Mouse (Mus musculus): ENCODE measurements at regions not wholly inside any gene's neighbourhood (a gene's known extent, or its start where the extent isn't known, plus 50 kb on each side); places are given as distances from the start of the nearest gene placed in this dataset.

DNA sequence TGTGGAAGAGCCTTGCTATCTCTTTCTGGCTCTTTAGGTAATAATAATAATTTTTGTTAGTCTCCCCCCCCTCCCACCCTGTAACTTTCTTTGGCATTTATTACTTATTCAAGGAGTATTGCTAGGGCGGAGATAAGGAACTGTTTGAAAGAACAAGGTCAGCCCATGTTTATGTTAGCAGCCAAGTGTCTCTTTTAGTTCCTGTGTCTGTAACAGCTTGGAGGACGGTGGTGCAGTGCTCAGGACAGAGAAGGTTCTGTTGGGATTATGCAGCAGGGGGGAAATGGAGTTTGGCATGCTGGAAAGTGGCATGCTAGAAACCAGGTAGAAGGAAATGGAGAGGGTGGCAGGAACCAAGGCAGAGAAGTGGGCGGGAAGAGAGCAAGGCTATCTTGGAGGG is 109.6 kb upstream of the Sall1 start:
- no peak for ATAC-seq (ENCODE audit: insufficient number of reproducible peaks, low FRiP score, low TSS enrichment, low read depth)
- H3K27ac ChIP-seq (replicated peaks) = no peak overlapping the region

DNA sequence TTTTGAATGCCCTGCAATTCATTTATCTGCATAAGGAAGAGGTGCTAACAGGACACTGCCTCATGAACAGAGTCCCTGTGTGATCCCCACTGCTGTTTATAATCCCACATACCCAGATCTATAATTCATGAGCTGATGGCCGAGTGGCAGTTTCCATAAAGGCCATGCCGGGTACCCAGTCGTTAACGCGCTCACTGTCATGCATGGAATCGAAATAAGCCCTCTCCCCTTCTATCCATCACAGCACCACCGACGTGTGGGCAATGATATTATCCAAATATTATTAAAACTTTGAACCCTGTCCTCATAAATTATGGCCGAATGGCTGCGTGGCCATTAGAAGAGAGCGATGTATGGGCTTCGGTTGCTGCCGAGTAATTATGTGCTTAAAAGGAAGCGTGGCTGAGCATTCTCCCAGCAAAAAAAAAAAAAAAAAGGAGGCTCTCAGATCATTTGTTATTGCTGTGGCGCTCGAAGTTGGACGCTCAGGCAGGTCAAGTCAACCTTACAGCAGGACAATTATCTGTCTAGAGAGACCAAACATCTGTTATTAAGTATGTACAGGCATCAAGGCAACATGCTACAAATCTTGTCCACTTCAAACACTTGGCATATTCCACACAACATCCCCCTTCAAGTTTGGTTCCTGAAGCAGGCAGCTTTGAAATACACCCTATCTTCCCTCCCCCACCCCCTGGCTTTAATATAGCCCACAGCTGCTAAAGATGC is 109.1 kb upstream of the Sall1 start:
- 61% methylated on average over 17 of the region's 17 CpGs for WGBS
- Histone ChIP-seq H3K4me3 (replicated peaks) (no peak overlapping the region), H3K36me3 (no peaks in the 10 kb centered on the region), H3K4me2 (replicated peaks) (no peak overlapping the region), H3K27ac (replicated peaks) (no peak overlapping the region), H3K9me3 (replicated peaks) (no peaks in the 10 kb centered on the region), H3K9ac (no peak overlapping the region), H3K4me1 (no peaks in the 10 kb centered on the region), H3K27me3 (no peaks in the 10 kb centered on the region)
- ATAC-seq (ENCODE audit: insufficient number of reproducible peaks, low FRiP score, low TSS enrichment, low read depth) = no peak

More for the DNA sequence above, 109.6 kb upstream of the Sall1 start:
- Histone ChIP-seq H3K4me3 (replicated peaks) (no peak overlapping the region), H3K36me3 (no peaks in the 10 kb centered on the region), H3K4me2 (replicated peaks) (no peak overlapping the region), H3K9ac (no peak overlapping the region), H3K9me3 (replicated peaks) (no peaks in the 10 kb centered on the region), H3K27me3 (no peaks in the 10 kb centered on the region), H3K4me1 (no peaks in the 10 kb centered on the region)
- 82% methylated on average over 3 of the region's 3 CpGs for WGBS

DNA sequence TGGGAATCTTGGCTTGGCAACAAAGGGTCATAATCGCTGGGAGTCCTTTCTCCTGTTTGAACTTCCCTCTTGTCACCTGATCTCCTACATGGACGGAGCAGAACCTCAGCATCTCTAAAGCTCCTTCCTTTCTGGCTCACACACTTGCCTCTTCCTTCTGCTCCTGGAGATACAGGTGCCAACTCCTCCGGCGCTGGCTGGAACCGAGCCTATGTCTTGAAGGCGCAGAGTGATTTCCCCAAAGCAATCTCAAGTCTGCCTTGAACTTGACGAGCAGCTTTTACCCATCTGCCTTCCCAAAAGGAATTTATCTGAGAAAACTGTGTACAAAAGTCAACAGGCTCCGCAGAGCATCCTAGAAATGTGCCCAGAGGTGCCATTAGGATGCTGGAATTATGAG is 108.4 kb upstream of the Sall1 start:
- ATAC-seq (ENCODE audit: insufficient number of reproducible peaks, low FRiP score, low TSS enrichment, low read depth) = no peak
- 65% methylated on average over 8 of the region's 8 CpGs for WGBS
- no peak overlapping the region for H3K4me2 ChIP-seq (replicated peaks)
- no peaks in the 10 kb centered on the region for H3K36me3 ChIP-seq
- H3K4me1 ChIP-seq = no peaks in the 10 kb centered on the region
- H3K9me3 ChIP-seq (replicated peaks) = no peaks in the 10 kb centered on the region
- H3K27ac ChIP-seq (replicated peaks) = no peak overlapping the region
- no peaks in the 10 kb centered on the region for H3K27me3 ChIP-seq
- no peak overlapping the region for H3K9ac ChIP-seq
- H3K4me3 ChIP-seq (replicated peaks) = no peak overlapping the region

DNA sequence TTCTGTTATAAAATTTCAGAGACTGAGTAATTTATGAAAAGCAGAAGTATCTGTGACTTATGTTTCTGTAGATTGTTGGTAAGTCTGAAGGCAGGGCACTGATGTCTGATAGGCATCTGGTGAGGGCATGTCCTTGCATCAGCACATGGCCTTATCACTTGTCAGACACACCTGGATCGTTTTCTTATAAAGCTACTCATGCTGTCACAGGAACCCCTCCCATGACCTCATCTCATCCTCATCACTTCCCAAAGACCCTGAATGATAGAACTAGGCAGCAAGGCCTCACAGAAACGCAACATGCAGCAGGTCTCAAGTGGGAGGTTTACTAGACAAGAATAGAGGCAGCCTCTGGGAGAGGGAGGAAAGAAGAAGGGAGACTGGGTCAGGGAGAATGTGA is 107.0 kb upstream of the Sall1 start:
- ATAC-seq (ENCODE audit: insufficient number of reproducible peaks, low FRiP score, low TSS enrichment, low read depth) = no peak
- WGBS = 84% methylated on average over 2 of the region's 2 CpGs
- H3K9ac ChIP-seq = no peak overlapping the region

DNA sequence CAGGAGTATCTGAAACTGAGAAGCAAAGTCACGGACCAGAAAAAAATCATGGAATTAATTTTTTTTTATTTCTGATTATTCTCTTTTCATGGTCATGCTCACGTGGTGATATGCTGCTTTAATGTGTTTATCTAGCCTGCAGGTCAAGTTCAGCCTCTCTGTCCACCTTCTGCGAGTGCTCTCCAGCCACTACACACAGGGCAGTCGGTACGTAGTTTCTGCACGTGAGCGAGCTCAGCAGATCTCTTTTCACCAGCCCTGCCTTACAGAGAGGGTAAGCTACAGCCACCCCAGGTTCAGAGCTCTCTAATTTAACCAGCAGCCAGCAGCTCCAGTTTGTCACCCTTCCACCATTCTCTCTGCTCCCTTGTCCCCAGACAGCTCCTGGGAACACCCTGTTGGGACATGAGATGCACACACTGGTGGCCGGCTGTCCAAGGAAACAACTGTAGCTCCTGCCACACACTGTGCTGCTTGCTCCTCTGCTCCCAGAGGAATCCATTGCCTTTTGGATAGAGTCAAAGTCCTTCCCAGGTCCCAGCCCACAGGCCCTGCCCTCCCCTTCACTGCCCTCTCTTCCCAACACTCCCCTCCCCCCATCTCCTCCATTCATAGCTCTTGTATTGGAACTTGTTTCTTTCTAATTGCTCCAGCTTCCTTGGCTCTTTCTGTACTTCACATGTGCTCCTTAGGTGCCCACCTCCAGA is 97.7 kb upstream of the Sall1 start:
- Histone ChIP-seq H3K27me3 (no peaks in the 10 kb centered on the region), H3K36me3 (no peaks in the 10 kb centered on the region), H3K4me2 (replicated peaks) (no peak overlapping the region), H3K9ac (no peak overlapping the region), H3K4me1 (no peaks in the 10 kb centered on the region), H3K27ac (replicated peaks) (no peak overlapping the region), H3K9me3 (replicated peaks) (no peaks in the 10 kb centered on the region), H3K4me3 (replicated peaks) (no peak overlapping the region)
- WGBS = 54% methylated on average over 8 of the region's 8 CpGs
- ATAC-seq (ENCODE audit: insufficient number of reproducible peaks, low FRiP score, low TSS enrichment, low read depth) = no peak

More for the DNA sequence above, 107.0 kb upstream of the Sall1 start:
- Histone ChIP-seq H3K4me3 (replicated peaks) (no peak overlapping the region), H3K27me3 (no peaks in the 10 kb centered on the region), H3K36me3 (no peaks in the 10 kb centered on the region), H3K27ac (replicated peaks) (no peak overlapping the region), H3K4me1 (no peaks in the 10 kb centered on the region), H3K9me3 (replicated peaks) (no peaks in the 10 kb centered on the region), H3K4me2 (replicated peaks) (no peak overlapping the region)

DNA sequence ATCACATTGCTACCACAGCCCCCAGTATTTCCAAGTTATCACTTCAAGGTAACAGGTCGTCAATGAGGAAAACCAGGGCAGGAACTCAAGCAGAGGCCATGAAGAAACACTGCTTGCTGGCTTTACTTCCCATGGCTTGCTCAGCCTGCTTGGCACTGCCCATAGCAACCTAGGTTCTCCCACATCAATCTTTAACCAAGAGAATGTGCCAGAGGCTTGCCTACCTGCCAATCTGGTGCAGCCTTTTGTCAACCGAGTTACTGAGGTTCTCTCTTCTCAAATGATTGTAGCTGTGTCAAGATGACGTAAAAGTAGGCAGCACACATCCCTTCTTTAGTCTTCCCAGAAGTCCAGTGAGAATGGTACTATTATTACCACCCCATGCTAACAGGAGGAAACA is 95.9 kb upstream of the Sall1 start:
- Histone ChIP-seq H3K4me1 (no peaks in the 10 kb centered on the region), H3K9me3 (replicated peaks) (no peaks in the 10 kb centered on the region), H3K27me3 (no peaks in the 10 kb centered on the region), H3K27ac (replicated peaks) (no peak overlapping the region), H3K36me3 (no peaks in the 10 kb centered on the region), H3K9ac (no peak overlapping the region), H3K4me2 (replicated peaks) (no peak overlapping the region), H3K4me3 (replicated peaks) (no peak overlapping the region)
- ATAC-seq (ENCODE audit: insufficient number of reproducible peaks, low FRiP score, low TSS enrichment, low read depth) = no peak
- 68% methylated on average over 3 of the region's 3 CpGs for WGBS

DNA sequence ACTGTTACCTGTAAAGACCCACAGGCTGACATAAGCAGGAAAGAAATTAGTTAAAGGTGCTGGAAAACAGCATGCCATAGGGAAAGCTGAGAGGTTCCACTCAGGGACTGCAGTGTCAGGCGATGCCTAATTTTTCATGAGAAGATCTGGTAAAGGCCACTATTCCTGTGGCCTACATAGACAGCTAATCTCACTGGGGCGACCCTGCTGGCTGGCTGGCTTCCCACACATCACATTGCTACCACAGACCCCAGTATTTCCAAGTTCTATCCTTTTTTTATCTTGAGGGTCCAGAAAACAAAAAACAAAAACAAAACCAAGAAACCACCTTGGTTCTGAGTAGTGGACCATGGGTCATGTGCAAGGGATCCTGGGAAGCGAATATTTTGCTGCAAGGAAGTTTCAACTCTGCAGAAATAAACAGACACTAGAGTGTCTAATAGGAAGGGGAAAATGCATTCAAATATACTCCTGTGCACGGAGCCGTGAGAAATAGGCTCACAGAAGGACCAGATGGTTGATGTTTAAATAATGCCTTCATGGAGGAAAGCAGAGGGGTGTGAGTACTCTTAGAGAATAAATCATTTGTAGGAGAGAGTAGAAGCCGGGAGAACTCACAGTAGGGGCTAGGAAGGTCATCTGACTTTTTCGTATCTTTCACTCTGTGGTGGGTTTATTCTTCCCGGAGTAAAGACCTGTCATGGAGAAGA is 94.6 kb upstream of the Sall1 start:
- Histone ChIP-seq H3K27ac (replicated peaks) (no peak overlapping the region), H3K36me3 (no peaks in the 10 kb centered on the region), H3K4me1 (no peaks in the 10 kb centered on the region), H3K9ac (no peak overlapping the region), H3K4me3 (replicated peaks) (no peak overlapping the region), H3K27me3 (no peaks in the 10 kb centered on the region), H3K9me3 (replicated peaks) (no peaks in the 10 kb centered on the region), H3K4me2 (replicated peaks) (no peak overlapping the region)
- no peak for ATAC-seq (ENCODE audit: insufficient number of reproducible peaks, low FRiP score, low TSS enrichment, low read depth)
- 82% methylated on average over 8 of the region's 8 CpGs for WGBS

DNA sequence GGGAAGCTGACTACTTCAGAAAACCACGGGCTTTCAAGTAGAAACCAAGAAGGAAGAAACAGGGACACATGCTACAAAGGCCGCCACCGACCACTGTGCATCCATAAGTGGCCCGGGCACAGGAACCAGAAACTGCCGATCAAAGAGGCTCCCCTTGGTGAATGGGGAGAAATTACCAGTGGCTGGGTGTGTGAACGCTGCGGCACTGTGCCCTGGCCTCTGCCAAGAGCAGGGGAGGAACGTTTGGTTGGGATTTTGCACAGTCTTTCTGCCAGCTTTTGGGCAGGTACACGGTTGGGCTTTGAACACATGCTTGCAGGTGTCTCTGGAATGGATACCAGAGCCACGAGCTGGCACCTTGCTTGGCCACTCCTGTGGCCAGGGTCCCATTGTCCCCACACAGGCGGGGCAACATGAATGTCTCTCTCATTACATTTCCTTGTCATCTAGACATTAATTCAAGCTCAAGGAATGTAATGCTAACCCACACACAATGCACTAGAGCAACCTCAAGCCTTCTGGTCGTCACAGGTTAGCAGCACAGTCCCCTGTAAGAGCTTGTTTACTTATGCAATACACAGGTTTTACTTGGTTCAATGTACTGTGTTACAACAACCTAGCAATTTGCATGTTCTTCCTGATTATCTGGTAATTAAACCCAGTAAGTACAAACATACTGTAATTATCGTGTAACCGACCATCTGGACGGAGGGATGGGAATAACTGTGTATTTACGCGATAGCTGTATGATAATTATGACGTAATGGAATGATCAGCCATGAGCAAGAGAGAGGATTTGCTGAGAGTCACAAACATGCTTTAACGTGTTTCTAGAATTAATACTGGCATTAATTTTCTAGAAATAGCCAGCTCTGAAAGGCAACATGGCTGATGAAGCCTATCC is 90.9 kb upstream of the Sall1 start:
- Histone ChIP-seq H3K36me3 (no peaks in the 10 kb centered on the region), H3K9me3 (replicated peaks) (no peaks in the 10 kb centered on the region), H3K9ac (no peak overlapping the region), H3K4me2 (replicated peaks) (no peak overlapping the region), H3K4me1 (no peaks in the 10 kb centered on the region), H3K27ac (replicated peaks) (no peak overlapping the region), H3K4me3 (replicated peaks) (no peak overlapping the region), H3K27me3 (no peaks in the 10 kb centered on the region)
- WGBS = 67% methylated on average over 19 of the region's 19 CpGs
- peak; percentile 51 for ATAC-seq (ENCODE audit: insufficient number of reproducible peaks, low FRiP score, low TSS enrichment, low read depth)

DNA sequence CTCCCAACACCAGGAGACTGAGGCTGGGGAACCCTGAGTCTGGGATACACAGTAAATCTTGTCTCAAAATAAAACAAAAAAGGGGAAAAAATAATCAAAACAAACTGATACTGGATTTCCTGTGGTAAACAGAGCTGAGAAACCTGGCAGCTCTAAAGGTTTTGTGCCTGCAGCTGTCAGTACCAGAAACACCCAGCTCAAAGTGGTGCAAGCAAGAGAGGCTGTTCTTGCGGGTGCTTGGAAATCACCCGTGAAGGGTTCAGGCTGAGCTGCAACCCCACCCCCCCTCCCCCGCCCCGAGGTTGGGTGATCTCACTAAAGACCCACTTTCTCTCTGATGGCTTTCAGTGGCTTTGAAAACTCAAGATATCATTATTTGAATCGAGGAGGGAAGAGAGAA is 90.1 kb upstream of the Sall1 start:
- no peak overlapping the region for H3K9ac ChIP-seq
- no peaks in the 10 kb centered on the region for H3K9me3 ChIP-seq (replicated peaks)
- no peak overlapping the region for H3K4me2 ChIP-seq (replicated peaks)
- no peaks in the 10 kb centered on the region for H3K4me1 ChIP-seq
- 37% methylated on average over 5 of the region's 5 CpGs for WGBS
- no peaks in the 10 kb centered on the region for H3K36me3 ChIP-seq
- no peaks in the 10 kb centered on the region for H3K27me3 ChIP-seq
- no peak for ATAC-seq (ENCODE audit: insufficient number of reproducible peaks, low FRiP score, low TSS enrichment, low read depth)
- H3K4me3 ChIP-seq (replicated peaks) = no peak overlapping the region
- no peak overlapping the region for H3K27ac ChIP-seq (replicated peaks)

DNA sequence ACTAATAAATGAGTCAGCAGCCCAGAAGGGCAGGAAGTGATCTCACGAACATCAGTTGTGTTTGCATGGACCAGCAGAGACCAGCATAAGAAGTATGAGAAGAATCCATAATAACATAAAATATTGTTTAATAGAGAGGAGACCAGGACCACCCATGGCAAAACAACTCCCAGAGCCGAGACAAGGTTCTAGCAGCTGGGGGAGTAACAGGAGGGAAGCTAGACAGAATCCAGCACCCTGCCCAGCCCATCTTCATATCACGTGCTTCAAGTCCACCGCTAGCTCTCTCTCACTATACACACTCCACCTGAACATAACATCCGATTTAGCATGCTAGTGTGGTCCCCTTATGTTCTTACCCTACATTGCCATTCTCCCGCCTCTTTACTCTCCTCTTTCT is 77.1 kb upstream of the Sall1 start:
- WGBS = 79% methylated on average over 6 of the region's 6 CpGs
- Histone ChIP-seq H3K4me3 (replicated peaks) (no peak overlapping the region), H3K27ac (replicated peaks) (no peak overlapping the region), H3K4me1 (no peaks in the 10 kb centered on the region), H3K4me2 (replicated peaks) (no peak overlapping the region), H3K36me3 (no peaks in the 10 kb centered on the region), H3K9me3 (replicated peaks) (no peaks in the 10 kb centered on the region), H3K9ac (no peak overlapping the region), H3K27me3 (no peaks in the 10 kb centered on the region)
- no peak for ATAC-seq (ENCODE audit: insufficient number of reproducible peaks, low FRiP score, low TSS enrichment, low read depth)

All from embryonic facial prominence, embryonic 15.5 days (tissue).